Mouse (Mus musculus): Measurements from ENCODE around the gene Slc25a11.
A peak's percentile ranks its signal among the peaks of the same experiment; 100 is the strongest.

The Slc25a11 gene

DNA sequence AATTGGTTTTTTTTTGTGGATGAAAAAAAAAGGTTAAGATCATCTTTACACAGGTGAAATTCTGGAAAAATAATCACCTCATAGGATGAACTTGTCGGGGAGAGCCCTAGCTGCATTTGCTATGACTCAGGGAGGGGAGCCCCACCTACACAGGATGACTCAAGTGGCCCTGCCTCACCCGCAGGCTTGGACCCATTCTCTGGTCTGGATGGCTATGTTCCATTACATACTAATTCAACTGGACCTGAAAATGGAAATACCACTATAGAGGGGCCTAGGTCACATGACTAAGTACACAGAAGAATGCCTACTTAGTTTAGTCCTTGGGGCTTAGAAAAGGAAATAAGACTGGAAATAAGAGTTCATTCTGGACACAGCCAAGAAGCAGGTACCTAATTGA lies 4.1 kb upstream of the Slc25a11 start:
- DNase-seq (ENCODE audit: low read depth, low spot score) = no peak

DNA sequence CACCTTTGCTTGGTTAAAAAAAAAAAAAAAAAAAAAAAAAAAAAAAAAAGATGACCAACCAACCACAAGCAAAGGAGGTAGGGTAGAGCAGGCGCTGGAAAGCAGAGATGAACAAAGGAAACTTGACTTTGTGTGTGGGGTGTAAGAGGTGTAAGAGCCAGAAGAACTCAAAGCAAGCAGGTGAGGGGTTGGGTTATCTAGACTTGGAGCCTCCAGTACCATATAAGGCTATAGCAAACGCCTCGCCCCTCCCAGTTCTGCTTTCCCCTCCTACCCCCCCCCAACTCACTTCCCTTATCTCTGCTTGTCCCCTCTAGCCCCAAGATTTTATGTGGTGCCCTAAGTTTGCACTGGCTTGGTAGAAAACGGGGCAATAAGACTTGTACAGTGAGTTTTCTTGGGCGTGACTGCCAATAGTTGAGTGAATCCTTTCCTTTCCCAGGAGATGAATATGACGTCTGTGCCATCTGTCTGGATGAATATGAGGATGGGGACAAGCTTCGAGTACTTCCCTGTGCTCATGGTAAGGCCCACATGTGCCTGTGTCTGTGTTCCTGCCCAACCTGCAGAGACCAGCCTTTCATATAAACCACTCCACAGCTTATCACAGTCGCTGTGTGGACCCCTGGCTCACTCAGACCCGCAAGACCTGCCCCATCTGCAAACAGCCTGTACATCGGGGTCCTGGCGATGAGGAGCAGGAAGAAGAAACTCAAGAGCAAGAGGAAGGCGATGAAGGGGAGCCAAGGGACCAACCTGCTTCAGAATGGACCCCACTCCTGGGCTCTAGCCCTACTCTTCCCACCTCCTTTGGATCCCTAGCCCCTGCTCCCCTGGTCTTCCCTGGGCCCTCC lies 3.3 kb upstream of the Slc25a11 start:
- DNase-seq (ENCODE audit: low read depth, low spot score) = no peak

DNA sequence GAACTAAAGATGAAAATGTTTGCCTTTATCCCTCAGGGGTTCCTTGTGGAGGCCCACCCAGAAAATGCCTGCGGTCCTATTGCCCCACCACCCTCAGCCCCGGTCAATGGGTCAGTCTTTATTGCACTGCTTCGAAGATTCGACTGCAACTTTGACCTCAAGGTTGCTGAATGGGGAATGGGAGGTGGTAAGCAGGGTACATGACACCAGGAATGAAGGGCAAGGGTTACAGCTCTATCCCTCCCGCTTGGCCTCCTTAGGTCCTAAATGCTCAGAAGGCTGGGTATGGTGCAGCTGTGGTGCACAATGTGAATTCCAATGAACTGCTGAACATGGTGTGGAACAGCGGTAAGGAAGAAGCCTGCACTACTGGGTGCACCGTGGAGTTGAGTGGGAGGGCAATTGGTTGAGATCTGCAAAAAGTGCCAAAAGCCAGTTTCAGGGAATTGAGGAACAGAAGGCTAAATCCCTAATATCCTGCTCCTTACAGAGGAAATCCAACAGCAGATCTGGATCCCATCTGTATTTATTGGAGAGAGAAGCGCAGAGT lies 2.0 kb upstream of the Slc25a11 start:
- DNase-seq (ENCODE audit: low read depth, low spot score) = no peak

DNA sequence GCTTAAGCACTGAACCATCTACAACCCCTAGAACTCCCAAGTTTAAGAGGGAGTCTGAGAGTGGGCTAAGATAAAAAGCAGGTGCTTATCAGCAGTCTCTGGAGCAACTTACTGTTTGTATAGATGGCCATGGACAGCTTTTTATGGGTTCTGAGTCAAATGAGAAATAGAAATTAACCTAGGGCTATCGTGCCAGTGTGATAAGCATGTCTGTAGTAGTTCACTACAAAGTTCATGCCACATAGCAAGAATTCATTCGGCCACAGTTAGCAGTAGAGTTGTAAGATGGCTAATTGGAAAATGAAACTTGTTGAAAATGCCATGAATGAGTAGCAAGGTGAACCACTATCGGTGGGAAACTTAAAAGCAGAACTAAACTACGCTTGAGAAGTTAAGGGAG lies 1.2 kb upstream of the Slc25a11 start:
- DNase-seq (ENCODE audit: low read depth, low spot score) = no peak

DNA sequence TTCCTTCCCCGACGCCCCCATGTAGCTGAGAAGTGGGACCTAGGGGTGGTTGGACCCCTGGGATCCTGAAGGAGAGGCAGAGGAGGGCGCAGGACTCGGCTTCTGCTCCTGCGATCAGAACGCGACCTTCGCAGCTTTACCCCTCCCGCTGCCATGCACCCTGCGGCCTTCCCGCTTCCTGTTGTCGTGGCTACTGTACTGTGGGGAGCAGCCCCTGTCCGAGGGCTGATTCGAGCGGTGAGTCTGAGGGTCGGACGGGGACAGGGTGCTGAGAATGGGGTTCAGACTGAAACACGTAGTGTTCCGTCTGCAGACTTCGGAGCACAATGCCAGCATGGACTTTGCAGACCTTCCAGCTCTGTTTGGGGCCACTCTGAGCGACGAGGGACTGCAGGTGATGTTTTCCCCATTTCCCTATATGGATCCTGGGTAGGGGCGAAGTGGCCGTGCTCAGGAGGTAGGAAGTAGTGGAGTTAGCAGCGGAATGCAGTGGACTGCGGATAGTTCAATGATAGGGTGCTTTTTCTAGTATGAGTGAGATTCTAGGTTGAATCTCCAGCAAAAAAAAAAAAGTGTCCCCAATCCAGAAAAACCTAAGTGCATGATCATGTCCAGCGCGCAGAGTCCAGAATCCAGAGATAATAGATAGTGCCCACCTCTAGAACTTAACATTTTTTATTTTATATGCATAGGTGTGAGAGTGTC lies 589 bp upstream of the Slc25a11 start:
- DNase-seq (ENCODE audit: low read depth, low spot score) = no peak

DNA sequence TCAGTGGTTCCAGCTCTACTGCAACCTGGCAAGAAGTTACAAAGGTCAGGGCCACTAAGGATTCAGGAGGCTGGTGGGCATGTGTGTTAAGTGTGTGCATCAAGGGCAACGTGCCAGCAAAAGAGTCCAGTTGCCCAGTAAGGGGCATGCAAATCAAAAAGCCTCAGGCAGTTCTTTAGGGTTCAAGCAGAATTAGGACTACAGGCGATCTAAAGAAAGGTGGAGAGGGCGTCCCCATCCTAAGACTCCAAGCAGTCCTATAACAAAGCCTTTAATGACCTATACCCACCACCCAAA lies 1.1 kb downstream of the Slc25a11 start:
- no peak for DNase-seq (ENCODE audit: low read depth, low spot score)

DNA sequence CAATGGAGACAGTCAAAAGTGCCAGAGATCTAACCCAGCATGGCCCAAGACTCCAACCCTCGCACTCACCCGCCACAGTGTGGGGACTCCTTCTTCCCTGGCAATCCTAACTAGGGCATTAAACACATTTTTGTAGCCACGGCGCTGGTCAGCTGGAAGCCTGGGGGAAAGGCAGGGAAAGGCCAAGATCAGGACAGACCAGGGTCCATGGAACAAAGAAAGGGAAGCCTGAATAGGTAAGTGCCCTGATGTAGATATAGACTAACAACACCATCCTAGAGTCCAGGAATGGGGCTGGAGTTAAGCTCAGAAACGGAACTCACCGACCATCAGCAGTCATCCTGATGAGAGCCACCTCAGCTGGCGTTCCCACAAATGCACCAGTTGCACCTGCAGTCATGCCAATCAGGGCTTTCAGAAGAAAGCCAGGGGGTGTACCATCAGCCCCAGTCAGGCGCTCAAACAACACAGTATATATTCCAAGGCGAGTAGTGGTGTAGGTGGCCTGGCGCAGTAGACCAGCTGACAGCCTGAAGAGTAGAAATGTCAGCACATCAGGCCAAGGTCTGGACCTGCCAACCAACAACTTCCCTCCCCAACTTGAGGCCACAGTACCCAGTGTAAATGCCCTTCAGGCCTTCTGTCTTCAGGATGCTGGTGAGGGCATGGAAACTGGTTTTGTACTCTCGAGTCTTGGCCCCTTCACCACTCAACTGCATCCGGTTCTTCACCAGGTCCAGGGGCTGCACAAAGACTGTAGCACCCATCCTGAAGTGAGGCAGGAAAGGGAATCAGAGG lies 1.6 kb downstream of the Slc25a11 start:
- DNase-seq (ENCODE audit: low read depth, low spot score) = no peak

DNA sequence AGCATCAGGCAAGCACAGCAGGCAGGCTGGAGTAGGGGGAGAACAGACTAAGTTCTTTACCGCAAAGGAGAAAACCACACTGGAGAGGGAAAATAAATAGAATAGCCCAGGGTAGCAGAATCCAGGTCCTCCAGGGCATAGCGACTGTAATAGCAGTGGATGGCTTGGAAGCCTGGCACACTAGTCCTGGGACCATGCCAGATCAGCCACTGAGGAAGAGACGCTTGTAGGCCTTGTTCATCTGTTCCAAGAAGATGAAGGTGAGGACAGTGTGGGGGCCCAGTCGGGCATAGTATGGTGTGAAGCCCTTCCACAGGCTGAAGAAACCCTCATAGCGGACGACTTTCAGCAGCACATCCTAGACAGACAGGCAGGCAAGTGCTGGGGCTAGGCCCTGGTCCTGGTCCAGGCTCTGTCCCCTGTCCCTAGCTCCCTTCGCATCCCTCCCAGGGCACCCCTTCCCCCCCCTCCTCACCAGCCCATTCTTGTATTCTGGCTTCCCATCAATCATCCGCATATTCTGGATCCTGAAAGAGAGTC lies 2.6 kb downstream of the Slc25a11 start:
- no peak for DNase-seq (ENCODE audit: low read depth, low spot score)

DNA sequence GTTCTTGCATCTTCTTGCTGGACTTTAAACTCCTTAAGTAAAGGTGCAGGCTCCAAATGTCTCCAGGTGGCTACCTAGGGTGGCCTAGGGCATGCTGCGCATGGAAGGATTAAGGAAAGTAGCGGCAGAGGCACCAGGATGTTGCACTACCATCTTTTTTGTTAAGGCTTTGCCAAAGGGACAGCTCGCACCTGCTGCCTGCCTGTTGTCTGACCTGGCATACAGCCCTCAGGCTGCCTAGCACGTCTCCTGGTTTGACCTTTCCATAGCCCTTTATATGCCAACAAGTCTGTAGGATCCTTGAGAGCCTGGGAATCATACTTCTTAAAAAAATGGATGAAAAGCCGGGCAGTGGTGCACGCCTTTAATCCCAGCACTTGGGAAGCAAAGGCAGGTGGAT lies 4.2 kb downstream of the Slc25a11 start:
- no peak for DNase-seq (ENCODE audit: low read depth, low spot score)

DNA sequence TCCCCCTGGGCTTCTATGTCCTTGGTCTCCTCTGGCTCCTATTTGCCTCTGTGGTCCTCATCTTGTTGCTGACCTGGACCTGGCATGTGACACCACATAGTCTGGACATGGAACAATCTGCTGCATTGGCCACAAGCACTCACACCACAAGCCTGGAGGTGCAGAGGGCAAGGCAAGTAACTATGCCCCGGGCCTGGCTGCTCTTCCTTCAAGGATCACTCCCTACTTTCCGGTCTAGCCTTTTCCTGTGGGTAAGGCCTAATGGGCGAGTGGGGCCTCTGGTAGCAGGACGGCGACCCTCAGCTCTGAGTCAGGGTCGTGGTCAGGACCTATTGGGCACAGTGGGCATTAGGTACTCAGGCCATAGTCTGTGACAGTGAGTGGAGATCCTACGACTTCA lies 6.0 kb downstream of the Slc25a11 start:
- no peak for DNase-seq (ENCODE audit: low read depth, low spot score)

DNA sequence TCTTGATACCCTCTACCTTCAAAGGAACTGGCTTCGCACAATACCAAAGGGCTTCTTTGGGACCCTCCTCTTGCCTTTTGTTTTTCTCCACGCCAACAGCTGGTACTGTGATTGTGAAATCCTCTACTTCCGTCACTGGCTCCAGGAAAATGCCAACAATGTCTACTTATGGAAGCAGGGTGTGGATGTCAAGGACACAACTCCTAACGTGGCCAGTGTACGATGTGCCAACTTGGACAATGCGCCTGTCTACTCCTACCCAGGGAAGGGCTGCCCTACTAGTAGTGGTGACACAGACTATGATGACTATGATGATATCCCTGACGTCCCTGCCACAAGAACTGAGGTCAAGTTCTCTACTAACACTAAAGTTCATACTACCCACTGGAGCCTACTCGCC lies 7.3 kb downstream of the Slc25a11 start:
- no peak for DNase-seq (ENCODE audit: low read depth, low spot score)

DNA sequence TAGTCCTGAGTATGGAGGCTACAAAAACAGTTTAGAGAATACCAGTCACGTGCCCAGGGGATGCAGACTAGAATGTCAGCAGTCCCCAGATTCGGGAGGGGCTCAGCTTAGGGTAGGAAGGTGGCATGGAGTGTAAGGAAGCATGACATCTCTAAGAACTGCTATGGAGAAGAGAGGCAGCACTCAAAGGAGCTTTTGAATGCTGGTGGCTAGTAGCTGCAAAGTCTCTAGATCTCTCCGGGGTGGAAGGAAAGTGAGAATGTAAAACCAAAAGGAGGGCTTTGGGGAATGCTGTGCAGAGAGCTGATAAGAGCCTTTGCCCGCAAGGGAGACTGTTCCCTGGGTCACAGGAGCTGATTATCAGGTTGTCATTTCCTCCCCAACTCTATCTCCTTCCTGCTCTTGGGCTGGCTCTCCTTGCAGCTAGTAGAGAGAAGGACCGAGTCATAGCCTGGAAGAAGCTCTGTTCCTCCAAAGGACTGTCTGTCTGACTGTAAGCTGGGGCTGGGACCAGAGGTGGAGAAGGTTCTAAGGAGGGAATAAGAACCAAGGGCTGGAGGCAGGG lies 8.5 kb downstream of the Slc25a11 start, which contains the start of gene Gp1ba:
Gene Gp1ba, plus strand, starts transcription at position 409 of the 565 bp plus-strand sequence.
- DNase-seq (ENCODE audit: low read depth, low spot score) = no peak

DNA sequence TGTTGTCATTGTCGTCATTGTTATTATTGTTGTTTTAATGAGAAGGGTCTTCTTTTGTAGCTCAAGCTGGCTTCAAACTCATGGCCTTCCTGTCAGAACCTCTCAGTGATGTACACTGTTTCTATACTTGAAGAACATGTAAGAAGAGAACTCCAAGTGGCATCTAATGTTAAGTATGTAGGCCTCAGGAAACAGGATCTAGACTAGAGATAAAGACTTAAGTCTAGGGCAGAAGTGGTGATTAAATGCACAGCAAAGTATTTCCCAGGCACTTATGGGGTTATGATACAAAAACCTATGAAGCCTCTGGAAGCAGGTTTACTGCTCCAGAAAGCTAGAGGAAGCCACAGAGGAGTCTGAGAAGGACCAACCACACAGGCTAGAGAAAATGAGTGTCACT lies 9.0 kb downstream of the Slc25a11 start:
- DNase-seq (ENCODE audit: low read depth, low spot score) = no peak

DNA sequence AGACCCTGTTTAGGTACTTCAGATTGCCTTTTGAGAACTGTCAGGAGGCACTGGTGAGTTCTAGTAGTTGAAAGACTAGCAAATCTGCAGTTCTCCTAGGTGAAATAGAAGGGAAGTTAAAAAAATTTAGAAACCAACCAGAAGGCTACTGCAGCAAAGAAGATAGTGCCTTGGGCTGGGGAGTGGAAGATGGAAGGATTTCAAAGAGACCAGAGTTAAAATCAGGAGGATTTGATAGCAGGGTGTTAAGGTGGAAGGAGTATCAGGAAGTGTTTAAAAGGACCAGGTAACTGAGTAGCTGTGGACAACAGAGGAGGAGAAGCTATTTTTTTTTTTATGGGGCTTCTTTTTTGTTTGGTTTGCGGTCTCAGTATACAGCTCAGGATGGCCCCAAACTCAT lies 9.5 kb downstream of the Slc25a11 start:
- no peak for DNase-seq (ENCODE audit: low read depth, low spot score)

DNA sequence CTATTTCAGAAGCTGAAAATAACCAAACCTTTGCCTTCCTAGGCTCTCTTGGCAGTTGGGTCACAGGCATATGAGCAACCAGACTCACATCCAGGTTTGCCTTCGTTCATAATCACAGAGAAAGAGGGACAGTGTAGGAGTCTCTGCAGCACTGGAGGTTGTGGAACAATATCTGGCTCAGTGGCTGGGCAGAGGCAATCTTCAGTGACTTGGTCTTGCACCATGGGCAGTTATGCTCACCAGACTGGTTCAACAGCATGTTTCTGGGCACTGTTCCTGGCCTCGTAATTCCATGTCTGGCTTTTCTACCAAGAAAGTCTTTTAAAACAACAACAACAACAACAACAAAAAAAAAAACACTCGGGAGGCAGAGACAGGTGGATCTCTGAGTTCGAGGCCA lies 11.7 kb downstream of the Slc25a11 start:
- no peak for DNase-seq (ENCODE audit: low read depth, low spot score)

DNA sequence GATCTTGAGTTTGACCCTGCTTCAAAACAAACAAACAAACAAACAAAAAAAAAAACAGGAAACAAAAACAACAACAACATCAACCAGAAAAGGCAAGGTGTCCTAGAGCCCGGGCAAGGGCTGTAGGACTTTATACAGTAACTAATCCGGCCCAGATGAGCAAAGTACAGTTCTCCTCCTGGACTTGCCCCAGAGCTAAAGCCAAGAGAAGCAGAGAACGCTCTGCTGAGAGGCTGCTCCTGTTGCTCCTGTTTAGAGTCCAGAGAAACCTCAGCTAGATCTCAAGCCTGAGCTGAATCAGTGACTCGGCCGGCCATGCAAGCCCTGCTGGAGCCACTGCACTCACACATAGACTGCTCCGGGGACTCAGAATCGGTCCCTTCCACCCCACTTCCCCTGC lies 17.1 kb downstream of the Slc25a11 start:
- no peak for DNase-seq (ENCODE audit: low read depth, low spot score)

DNA sequence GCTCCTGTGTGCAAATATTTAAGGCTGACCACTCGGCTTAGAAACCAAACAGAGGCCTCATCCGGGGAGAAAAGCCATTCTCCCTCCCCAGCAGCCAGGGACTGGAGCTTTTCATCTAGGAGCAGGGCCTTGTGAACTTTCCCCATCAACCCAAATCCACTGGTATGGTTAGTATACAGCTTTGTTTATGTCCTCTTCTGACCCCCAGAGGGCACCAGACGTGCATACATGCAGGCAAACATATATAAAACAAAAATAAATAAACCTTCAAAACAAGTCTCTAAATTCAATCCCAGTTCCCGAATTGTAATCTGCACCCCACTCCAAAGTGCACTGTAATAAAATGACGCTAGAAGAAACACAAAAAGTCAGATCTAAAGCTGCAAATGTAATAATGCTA lies 17.7 kb downstream of the Slc25a11 start:
- DNase-seq (ENCODE audit: low read depth, low spot score) = no peak

DNA sequence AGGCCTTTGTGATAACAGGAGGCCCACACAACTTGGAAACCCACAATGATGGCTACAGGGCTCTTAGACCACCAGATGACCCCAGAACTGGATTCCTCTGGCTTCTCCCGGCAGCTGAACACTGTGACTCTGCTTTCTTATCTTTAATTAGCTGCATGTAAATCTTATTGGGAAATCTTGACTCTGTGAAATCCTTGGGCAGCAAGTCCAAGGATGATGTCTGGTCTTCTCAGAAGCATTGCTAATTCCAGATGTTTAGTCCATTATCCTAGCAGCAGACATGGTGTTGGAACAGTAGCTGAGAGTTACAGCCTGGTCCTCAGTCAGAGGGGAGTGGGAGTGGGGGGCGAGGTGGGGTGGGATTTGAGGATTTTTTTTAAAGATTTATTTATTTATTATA lies 18.8 kb downstream of the Slc25a11 start:
- DNase-seq (ENCODE audit: low read depth, low spot score) = no peak

DNA sequence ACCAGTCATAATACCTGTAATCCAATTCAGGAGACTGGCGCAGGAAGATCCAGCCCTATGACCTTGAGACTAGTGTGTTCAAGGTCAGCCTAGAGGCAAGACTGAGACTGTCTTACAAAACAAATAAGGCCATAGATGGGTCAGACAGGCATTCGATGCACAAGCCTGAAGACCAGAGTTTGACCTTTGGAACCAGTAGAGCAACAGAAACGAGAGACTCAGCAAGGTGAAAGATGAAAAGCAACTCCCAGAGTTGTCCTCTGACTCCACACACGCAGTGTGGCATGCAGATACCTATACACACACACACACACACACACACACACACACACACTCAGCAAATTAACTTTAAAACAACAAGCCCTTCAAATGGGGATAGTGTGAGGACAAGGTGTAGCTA lies 20.4 kb downstream of the Slc25a11 start:
- no peak for DNase-seq (ENCODE audit: low read depth, low spot score)

DNA sequence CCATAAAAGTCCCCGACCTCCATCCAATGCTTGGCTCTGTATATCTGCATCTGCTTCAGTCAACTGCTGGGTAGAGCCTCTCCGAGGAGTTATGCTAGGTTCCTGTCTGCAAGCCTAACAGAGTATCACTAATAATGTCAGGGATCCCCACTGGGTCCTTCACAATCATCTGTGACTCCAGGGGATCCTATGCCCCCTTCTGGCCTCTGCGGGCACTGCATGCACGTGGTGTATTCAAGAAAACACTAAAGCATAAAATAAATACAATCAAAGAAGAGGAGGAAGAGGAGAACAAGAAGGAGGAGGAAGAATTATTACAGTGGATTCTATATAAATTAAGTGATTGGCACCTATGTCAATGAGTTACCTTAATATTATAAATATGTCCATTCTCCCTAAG lies 21.8 kb downstream of the Slc25a11 start:
- peak; percentile 71 for DNase-seq (ENCODE audit: low read depth, low spot score)

DNA sequence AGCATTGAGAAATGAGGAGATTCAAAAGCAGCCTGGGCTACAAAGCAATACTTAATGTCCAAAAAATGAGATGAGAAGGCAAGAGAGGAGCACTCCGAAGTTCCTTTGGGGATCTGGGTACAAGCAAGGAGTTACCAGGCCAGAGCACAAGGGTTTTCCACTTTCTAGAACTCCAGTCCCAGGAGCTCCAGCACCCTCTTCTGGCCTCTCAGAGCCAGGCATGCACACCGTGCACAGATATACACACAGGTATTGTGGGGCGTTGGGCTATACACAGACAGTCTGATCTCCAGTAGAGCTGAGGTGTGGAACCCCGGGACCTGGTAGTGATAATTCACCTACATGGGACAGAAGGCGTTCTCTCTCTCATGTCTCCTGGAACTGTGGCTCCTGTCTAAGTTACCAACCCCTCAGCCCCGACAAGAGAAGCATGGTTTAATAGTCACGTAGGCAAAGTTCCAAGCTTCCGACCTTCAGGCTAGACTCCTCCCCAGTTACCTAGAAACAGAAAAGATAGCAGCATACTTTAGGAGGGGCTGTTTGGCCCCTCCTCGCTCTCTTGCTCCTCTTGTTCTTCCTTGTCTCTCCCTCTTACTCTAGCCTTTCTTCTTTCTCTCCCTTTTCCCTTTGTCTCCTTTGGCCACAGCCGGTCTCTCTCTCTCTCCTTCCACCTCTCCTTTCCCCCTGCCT lies 24.1 kb downstream of the Slc25a11 start:
- no peak for DNase-seq (ENCODE audit: low read depth, low spot score)

All from mesoderm, embryonic 11.5 days (tissue).